Comparison of ENCODE assay signal across 11 mouse cellular contexts in genomic region chr4:136638230-136638750, GRCm38 (mm10). TPM values are rescaled to one million over a fixed set of nuclear protein-coding genes. Genes with fewer than 3 reads are reported as not detected.
DNase-seq lines count a peak whose midpoint lies in the region; ATAC-seq and TF ChIP-seq lines count a peak whose summit lies in the region.
"Had no signal": no experiment of that assay in that cellular context is flagged by ENCODE, and none has a peak within 500 bp of the region (broad histone marks: within the 10 kb centered on the region; RNA-seq: fewer than 3 reads in every experiment).

No protein-coding gene starts in this region.

- no peak overlapping the region for H3K4me3 ChIP-seq in lung, embryonic 15.5 days
- H3K4me3 ChIP-seq in lung, adult 2 months (replicated peaks; ENCODE audit: extremely low read depth, low read depth, low read length): no peak overlapping the region
- H3K4me3 ChIP-seq in forebrain, embryonic 14.5 days (ENCODE audit: low read depth, low read length): 0 out of 2 replicates have a peak overlapping the region, but pooled peaks have one; percentile 46
- H3K4me3 ChIP-seq in midbrain, embryonic 10.5 days: peak overlapping the region; percentile 60

- H3K27me3 ChIP-seq in lung, embryonic 15.5 days: peaks cover 42% of the 10 kb centered on the region
- H3K27me3 ChIP-seq in forebrain, embryonic 14.5 days (replicated peaks; ENCODE audit: control insufficient read depth, insufficient read depth, low read length): peaks cover 27% of the 10 kb centered on the region
- peaks cover 43% of the 10 kb centered on the region for H3K27me3 ChIP-seq in midbrain, embryonic 10.5 days (ENCODE audit: low read depth, poor library complexity, severe bottlenecking)

- H3K4me2 ChIP-seq in lung, embryonic 15.5 days: peak overlapping the region; percentile 97
- peak overlapping the region; percentile 79 for H3K4me2 ChIP-seq in forebrain, embryonic 14.5 days (ENCODE audit: low read length)

- H3K9me3 ChIP-seq in lung, embryonic 15.5 days: no peaks in the 10 kb centered on the region
- H3K9me3 ChIP-seq in forebrain, embryonic 14.5 days (replicated peaks; ENCODE audit: control insufficient read depth, low read length): no peaks in the 10 kb centered on the region
- peaks cover 6% of the 10 kb centered on the region; the same call in 1 of the 2 replicates for H3K9me3 ChIP-seq in midbrain, embryonic 10.5 days (replicated peaks)

- no peak for TF ChIP-seq CTCF in lung, adult 2 months (IDR thresholded peaks at IDR 0.05; ENCODE audit: insufficient read depth, low read length)

- no peak overlapping the region for H3K9ac ChIP-seq in lung, embryonic 15.5 days
- no peak overlapping the region for H3K9ac ChIP-seq in forebrain, embryonic 14.5 days (ENCODE audit: low read length)

- no peak overlapping the region for H3K27ac ChIP-seq in lung, embryonic 15.5 days
- H3K27ac ChIP-seq in forebrain, embryonic 14.5 days (ENCODE audit: low read depth, low read length): no peak overlapping the region
- peak overlapping the region; percentile 84 for H3K27ac ChIP-seq in midbrain, embryonic 10.5 days (replicated peaks)

- H3K4me1 ChIP-seq in lung, embryonic 15.5 days: peaks cover 16% of the 10 kb centered on the region
- H3K4me1 ChIP-seq in lung, adult 2 months (ENCODE audit: control insufficient read depth, insufficient read depth, low read length): no peaks in the 10 kb centered on the region
- H3K4me1 ChIP-seq in forebrain, embryonic 14.5 days (ENCODE audit: control insufficient read depth, insufficient read depth, low read length): peaks cover 3% of the 10 kb centered on the region
- peaks cover 32% of the 10 kb centered on the region for H3K4me1 ChIP-seq in midbrain, embryonic 10.5 days

- no peak for ATAC-seq in lung, embryonic 15.5 days (ENCODE audit: borderline replicate concordance, extremely low read depth, low FRiP score, low TSS enrichment)
- no peak for ATAC-seq in forebrain, embryonic 14.5 days
- no peak for ATAC-seq in activated CD4-positive, CD25-positive, alpha-beta regulatory T cell, adult 4 months

- 34% methylated on average over 7 of the region's 7 CpGs for WGBS in lung, embryonic 15.5 days
- 51% methylated on average over 7 of the region's 7 CpGs for WGBS in lung, adult 2 months
- 23% methylated on average over 7 of the region's 7 CpGs for WGBS in forebrain, embryonic 14.5 days
- WGBS in midbrain, embryonic 10.5 days: 28% methylated on average over 7 of the region's 7 CpGs

- DNase-seq in lung, adult 2 months: no peak
- DNase-seq in forebrain, embryonic 14.5 days (ENCODE audit: low spot score): no peak
- peak; percentile 52 for DNase-seq in midbrain, embryonic 10.5 days (ENCODE audit: low spot score)
- DNase-seq in layer of hippocampus, adult 11-12 months (ENCODE audit: low spot score): no peak
- DNase-seq in layer of hippocampus, postnatal 14 days (ENCODE audit: low spot score in 2 of 2): no peak
- DNase-seq: heart, adult 18-20 months; lung, postnatal 14 days had no signal

- no peak for TF ChIP-seq POLR2A in lung, adult 2 months (IDR thresholded peaks at IDR 0.05; ENCODE audit: borderline replicate concordance, extremely low read depth, low read depth, low read length)

- H3K36me3 ChIP-seq in lung, embryonic 15.5 days: no peaks in the 10 kb centered on the region
- H3K36me3 ChIP-seq in forebrain, embryonic 14.5 days (ENCODE audit: control insufficient read depth, insufficient read depth, low read length): no peaks in the 10 kb centered on the region
- no peaks in the 10 kb centered on the region for H3K36me3 ChIP-seq in midbrain, embryonic 10.5 days

RNA-seq across cellular contexts. Expression of gene Lactbl1, which starts 15.9 kb away (rescaled TPM):
- polyA plus RNA-seq in lung, embryonic 15.5 days (2015; fragmentation: Nextera tagmentation; extraction: Ambion mirVana): not detected in 2 replicates
- 0.05 and 0.07 TPM in 2 replicates for polyA plus RNA-seq in lung, adult 2 months (2012; rRNA removed)
- polyA plus RNA-seq in forebrain, embryonic 14.5 days (2014; fragmentation: Nextera tagmentation; extraction: Ambion mirVana): 0.10 TPM in 1 of 2 replicates, not detected in the other
- polyA plus RNA-seq in midbrain, embryonic 10.5 days (2016; fragmentation: Nextera tagmentation; extraction: Ambion mirVana): 0.06 TPM in 1 of 2 replicates, not detected in the other
- not detected for polyA plus RNA-seq in activated CD4-positive, CD25-positive, alpha-beta regulatory T cell, adult 4 months (2017; shearing (Covaris generic))
- under 1 TPM; 0.18 to 0.24 TPM for total RNA-seq in layer of hippocampus, postnatal 14 days (2021)
- total RNA-seq: heart, adult 18-20 months had no signal

RNA-seq across cellular contexts. Expression of gene Tex46, which starts 28.1 kb away (rescaled TPM):
- not detected in 2 replicates for polyA plus RNA-seq in lung, embryonic 15.5 days (2015; fragmentation: Nextera tagmentation; extraction: Ambion mirVana)
- not detected in 2 replicates for polyA plus RNA-seq in lung, adult 2 months (2012; rRNA removed)
- not detected in 2 replicates for polyA plus RNA-seq in forebrain, embryonic 14.5 days (2014; fragmentation: Nextera tagmentation; extraction: Ambion mirVana)
- not detected in 2 replicates for polyA plus RNA-seq in midbrain, embryonic 10.5 days (2016; fragmentation: Nextera tagmentation; extraction: Ambion mirVana)
- polyA plus RNA-seq in activated CD4-positive, CD25-positive, alpha-beta regulatory T cell, adult 4 months (2017; shearing (Covaris generic)): not detected
- not detected for total RNA-seq in layer of hippocampus, postnatal 14 days (2021)
- total RNA-seq: heart, adult 18-20 months; layer of hippocampus, adult 8-10 months had no signal
- polyA plus RNA-seq: thymus, postnatal 0 days had no signal

RNA-seq across cellular contexts. Expression of gene Kdm1a, which starts 35.8 kb away (rescaled TPM):
- 34.5 and 36.3 TPM in 2 replicates for polyA plus RNA-seq in lung, embryonic 15.5 days (2015; fragmentation: Nextera tagmentation; extraction: Ambion mirVana)
- polyA plus RNA-seq in lung, adult 2 months (2012; rRNA removed): 21.3 and 24.5 TPM in 2 replicates
- polyA plus RNA-seq in forebrain, embryonic 14.5 days (2014; fragmentation: Nextera tagmentation; extraction: Ambion mirVana): 103 TPM in 2 replicates
- polyA plus RNA-seq in midbrain, embryonic 10.5 days (2016; fragmentation: Nextera tagmentation; extraction: Ambion mirVana): 51.4 and 55.2 TPM in 2 replicates
- polyA plus RNA-seq in activated CD4-positive, CD25-positive, alpha-beta regulatory T cell, adult 4 months (2017; shearing (Covaris generic)): 10 to 100 TPM; 17.1 to 19.4 TPM
- 100 to 1,000 TPM; 109 to 114 TPM for total RNA-seq in layer of hippocampus, postnatal 14 days (2021)

Comparison
In these comparisons a context has a peak if more than half of its experiments do, and no peak if none do; other contexts are left out.
1. H3K4me3 ChIP-seq: peak in forebrain, embryonic 14.5 days (single experiment) and midbrain, embryonic 10.5 days (single experiment); none in lung, embryonic 15.5 days (single experiment) and lung, adult 2 months (single experiment).